Mouse (Mus musculus): ENCODE measurements around the gene Mgst1.

DNA sequence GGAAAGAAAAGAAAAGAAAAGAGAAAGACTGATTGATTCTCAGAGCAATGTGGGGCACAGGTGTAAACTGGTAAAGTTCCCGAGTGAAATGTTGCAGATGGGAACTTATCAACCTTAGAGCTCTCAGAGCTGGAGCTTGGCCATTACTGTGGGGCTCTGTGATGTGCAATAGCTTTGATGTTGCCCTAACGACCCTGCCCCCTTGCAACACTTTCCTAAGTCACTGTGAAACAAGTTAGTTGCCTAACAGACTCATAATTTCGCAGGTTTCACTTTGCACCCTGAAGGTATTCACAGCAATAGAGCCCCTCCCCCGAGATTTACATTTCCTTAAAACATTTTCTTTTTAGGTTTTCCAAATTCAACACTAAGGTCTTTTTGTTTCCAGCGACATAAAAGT, at the start of gene Mgst1:
- peak; percentile 83 for TF ChIP-seq EP300 (IDR thresholded peaks at IDR 0.05; ENCODE audit: low read depth)
- no peak for TF ChIP-seq CTCF (IDR thresholded peaks at IDR 0.05; ENCODE audit: low read depth)
